Mouse (Mus musculus): ENCODE data around the gene Gm42906. TPM values are rescaled to one million over a fixed set of nuclear protein-coding genes. Genes with fewer than 3 reads are reported as not detected.
A peak's percentile ranks its signal among the peaks of the same experiment; 100 is the strongest.

Gm42906 gene
- polyA plus RNA-seq, 1 experiment from 2014 or later = not detected

GRCm38 (mm10) chr5:151168191-151168590 lies 259.8 kb downstream of the Gm42906 start:
- H3K27ac ChIP-seq (ENCODE audit: low read depth, low read length) = no peak overlapping the region; the same call in 1 of the 2 replicates
- 91% methylated on average over 3 of the region's 3 CpGs for WGBS
- peaks cover 4% of the 10 kb centered on the region; the same call in 1 of the 2 replicates for H3K4me1 ChIP-seq (ENCODE audit: control insufficient read depth, insufficient read depth, low read length)
- H3K36me3 ChIP-seq (ENCODE audit: control insufficient read depth, insufficient read depth, low read length) = no peaks in the 10 kb centered on the region
- no peak overlapping the region for H3K4me3 ChIP-seq (ENCODE audit: low read depth, low read length)
- H3K27me3 ChIP-seq (ENCODE audit: control insufficient read depth, insufficient read depth, low read length) = no peaks in the 10 kb centered on the region
- ATAC-seq (ENCODE audit: low read depth) = no peak
- no peak overlapping the region for H3K4me2 ChIP-seq (ENCODE audit: low read depth, low read length)
- no peak overlapping the region for H3K9ac ChIP-seq (replicated peaks; ENCODE audit: low read depth, low read length)
- H3K9me3 ChIP-seq (ENCODE audit: control insufficient read depth, low read length) = no peaks in the 10 kb centered on the region

GRCm38 (mm10) chr5:151167641-151168040 lies 260.3 kb downstream of the Gm42906 start:
- no peak overlapping the region for H3K27ac ChIP-seq (ENCODE audit: low read depth, low read length)
- ATAC-seq (ENCODE audit: low read depth) = peak; percentile 79; the same call in 1 of the 2 replicates
- peaks cover 4% of the 10 kb centered on the region; the same call in 1 of the 2 replicates for H3K4me1 ChIP-seq (ENCODE audit: control insufficient read depth, insufficient read depth, low read length)
- 51% methylated on average over 6 of the region's 6 CpGs for WGBS
- H3K9ac ChIP-seq (replicated peaks; ENCODE audit: low read depth, low read length) = no peak overlapping the region
- H3K4me2 ChIP-seq (ENCODE audit: low read depth, low read length) = no peak overlapping the region
- no peak overlapping the region for H3K4me3 ChIP-seq (ENCODE audit: low read depth, low read length)
- H3K36me3 ChIP-seq (ENCODE audit: control insufficient read depth, insufficient read depth, low read length) = no peaks in the 10 kb centered on the region
- no peaks in the 10 kb centered on the region for H3K27me3 ChIP-seq (ENCODE audit: control insufficient read depth, insufficient read depth, low read length)
- H3K9me3 ChIP-seq (ENCODE audit: control insufficient read depth, low read length) = no peaks in the 10 kb centered on the region

GRCm38 (mm10) chr5:151166266-151166665 lies 261.7 kb downstream of the Gm42906 start:
- ATAC-seq (ENCODE audit: low read depth) = no peak
- no peak overlapping the region for H3K4me2 ChIP-seq (ENCODE audit: low read depth, low read length)
- H3K36me3 ChIP-seq (ENCODE audit: control insufficient read depth, insufficient read depth, low read length) = no peaks in the 10 kb centered on the region
- H3K9ac ChIP-seq (replicated peaks; ENCODE audit: low read depth, low read length) = no peak overlapping the region
- no peaks in the 10 kb centered on the region for H3K9me3 ChIP-seq (ENCODE audit: control insufficient read depth, low read length)
- peaks cover 4% of the 10 kb centered on the region; the same call in 1 of the 2 replicates for H3K4me1 ChIP-seq (ENCODE audit: control insufficient read depth, insufficient read depth, low read length)
- H3K27me3 ChIP-seq (ENCODE audit: control insufficient read depth, insufficient read depth, low read length) = no peaks in the 10 kb centered on the region
- WGBS = 84% methylated on average over 5 of the region's 5 CpGs
- no peak overlapping the region for H3K4me3 ChIP-seq (ENCODE audit: low read depth, low read length)
- no peak overlapping the region for H3K27ac ChIP-seq (ENCODE audit: low read depth, low read length)

- H3K36me3 ChIP-seq (ENCODE audit: control insufficient read depth, insufficient read depth, low read length) = no peaks in the 10 kb centered on the region
- no peaks in the 10 kb centered on the region for H3K27me3 ChIP-seq (ENCODE audit: control insufficient read depth, insufficient read depth, low read length)
- no peak overlapping the region for H3K9ac ChIP-seq (replicated peaks; ENCODE audit: low read depth, low read length)
- H3K4me1 ChIP-seq (ENCODE audit: control insufficient read depth, insufficient read depth, low read length) = peaks cover 4% of the 10 kb centered on the region; the same call in 1 of the 2 replicates
- ATAC-seq (ENCODE audit: low read depth) = no peak
- no peak overlapping the region for H3K4me3 ChIP-seq (ENCODE audit: low read depth, low read length)
- no peaks in the 10 kb centered on the region for H3K9me3 ChIP-seq (ENCODE audit: control insufficient read depth, low read length)
- 87% methylated on average over 6 of the region's 6 CpGs for WGBS
- H3K4me2 ChIP-seq (ENCODE audit: low read depth, low read length) = no peak overlapping the region
- no peak overlapping the region for H3K27ac ChIP-seq (ENCODE audit: low read depth, low read length)
Observed at GRCm38 (mm10) chr5:151165381-151166016, 262.5 kb downstream of the Gm42906 start.

GRCm38 (mm10) chr5:151164815-151165214 lies 263.1 kb downstream of the Gm42906 start:
- H3K4me2 ChIP-seq (ENCODE audit: low read depth, low read length) = no peak overlapping the region
- H3K36me3 ChIP-seq (ENCODE audit: control insufficient read depth, insufficient read depth, low read length) = no peaks in the 10 kb centered on the region
- peaks cover 4% of the 10 kb centered on the region; the same call in 1 of the 2 replicates for H3K4me1 ChIP-seq (ENCODE audit: control insufficient read depth, insufficient read depth, low read length)
- no peaks in the 10 kb centered on the region for H3K9me3 ChIP-seq (ENCODE audit: control insufficient read depth, low read length)
- no peak overlapping the region for H3K9ac ChIP-seq (replicated peaks; ENCODE audit: low read depth, low read length)
- H3K4me3 ChIP-seq (ENCODE audit: low read depth, low read length) = no peak overlapping the region
- no peaks in the 10 kb centered on the region for H3K27me3 ChIP-seq (ENCODE audit: control insufficient read depth, insufficient read depth, low read length)
- H3K27ac ChIP-seq (ENCODE audit: low read depth, low read length) = no peak overlapping the region
- no peak for ATAC-seq (ENCODE audit: low read depth)
- WGBS = 82% methylated on average over 4 of the region's 4 CpGs

GRCm38 (mm10) chr5:151162642-151163041 lies 265.3 kb downstream of the Gm42906 start:
- 96% methylated on average over 3 of the region's 3 CpGs for WGBS
- Histone ChIP-seq H3K27ac (ENCODE audit: low read depth, low read length) (no peak overlapping the region), H3K4me2 (ENCODE audit: low read depth, low read length) (no peak overlapping the region), H3K9ac (replicated peaks; ENCODE audit: low read depth, low read length) (no peak overlapping the region), H3K27me3 (ENCODE audit: control insufficient read depth, insufficient read depth, low read length) (no peaks in the 10 kb centered on the region), H3K36me3 (ENCODE audit: control insufficient read depth, insufficient read depth, low read length) (no peaks in the 10 kb centered on the region), H3K4me1 (ENCODE audit: control insufficient read depth, insufficient read depth, low read length) (no peaks in the 10 kb centered on the region), H3K4me3 (ENCODE audit: low read depth, low read length) (no peak overlapping the region), H3K9me3 (ENCODE audit: control insufficient read depth, low read length) (no peaks in the 10 kb centered on the region)
- no peak for ATAC-seq (ENCODE audit: low read depth)

GRCm38 (mm10) chr5:151155247-151155646 lies 272.7 kb downstream of the Gm42906 start:
- Histone ChIP-seq H3K27ac (ENCODE audit: low read depth, low read length) (no peak overlapping the region), H3K9ac (replicated peaks; ENCODE audit: low read depth, low read length) (no peak overlapping the region), H3K4me1 (ENCODE audit: control insufficient read depth, insufficient read depth, low read length) (no peaks in the 10 kb centered on the region), H3K27me3 (ENCODE audit: control insufficient read depth, insufficient read depth, low read length) (no peaks in the 10 kb centered on the region), H3K4me2 (ENCODE audit: low read depth, low read length) (no peak overlapping the region), H3K4me3 (ENCODE audit: low read depth, low read length) (no peak overlapping the region), H3K36me3 (ENCODE audit: control insufficient read depth, insufficient read depth, low read length) (no peaks in the 10 kb centered on the region), H3K9me3 (ENCODE audit: control insufficient read depth, low read length) (no peaks in the 10 kb centered on the region)
- no peak for ATAC-seq (ENCODE audit: low read depth)
- 38% methylated on average over 1 of the region's 1 CpGs for whole genome bisulfite sequencing

- no peaks in the 10 kb centered on the region for H3K4me1 ChIP-seq (ENCODE audit: control insufficient read depth, insufficient read depth, low read length)
- H3K4me2 ChIP-seq (ENCODE audit: low read depth, low read length) = no peak overlapping the region
- no peak overlapping the region for H3K9ac ChIP-seq (replicated peaks; ENCODE audit: low read depth, low read length)
- H3K27ac ChIP-seq (ENCODE audit: low read depth, low read length) = no peak overlapping the region
- H3K9me3 ChIP-seq (ENCODE audit: control insufficient read depth, low read length) = no peaks in the 10 kb centered on the region
- no peak overlapping the region for H3K4me3 ChIP-seq (ENCODE audit: low read depth, low read length)
- 42% methylated on average over 3 of the region's 3 CpGs for WGBS
- ATAC-seq (ENCODE audit: low read depth) = no peak
- no peaks in the 10 kb centered on the region for H3K27me3 ChIP-seq (ENCODE audit: control insufficient read depth, insufficient read depth, low read length)
- no peaks in the 10 kb centered on the region for H3K36me3 ChIP-seq (ENCODE audit: control insufficient read depth, insufficient read depth, low read length)
Observed at GRCm38 (mm10) chr5:151154780-151155179, 273.2 kb downstream of the Gm42906 start.

- ATAC-seq (ENCODE audit: low read depth) = no peak
- H3K9me3 ChIP-seq (ENCODE audit: control insufficient read depth, low read length) = no peaks in the 10 kb centered on the region
- H3K36me3 ChIP-seq (ENCODE audit: control insufficient read depth, insufficient read depth, low read length) = no peaks in the 10 kb centered on the region
- no peak overlapping the region for H3K27ac ChIP-seq (ENCODE audit: low read depth, low read length)
- WGBS = 78% methylated on average over 4 of the region's 4 CpGs
- H3K4me3 ChIP-seq (ENCODE audit: low read depth, low read length) = no peak overlapping the region
- no peaks in the 10 kb centered on the region for H3K4me1 ChIP-seq (ENCODE audit: control insufficient read depth, insufficient read depth, low read length)
- H3K4me2 ChIP-seq (ENCODE audit: low read depth, low read length) = no peak overlapping the region
- H3K27me3 ChIP-seq (ENCODE audit: control insufficient read depth, insufficient read depth, low read length) = no peaks in the 10 kb centered on the region
- H3K9ac ChIP-seq (replicated peaks; ENCODE audit: low read depth, low read length) = no peak overlapping the region
Observed at GRCm38 (mm10) chr5:151154030-151154429, 273.9 kb downstream of the Gm42906 start.

Data from neural tube, embryonic 14.5 days (tissue).